Mouse (Mus musculus): ENCODE measurements around the gene Pcgf2.

Pcgf2 gene

GRCm38 (mm10) chr11:97642746-97643145, 57.6 kb downstream of the Pcgf2 start:
- POLR2A ChIA-PET, result interaction anchor here (0.6 to 7.6 kb wide), 29 partner anchors 8 to 153 kb away, joined by 3 to 221 read pairs (median 5); partner anchors contain the start of genes Epop (in 2 of the 4) and Mllt6 (in 1 of the 4)
- CTCF ChIA-PET, result interaction anchor here (0.5 to 6.3 kb wide), 22 partner anchors 9 to 166 kb away, joined by 3 to 174 read pairs (median 4); partner anchors contain the start of genes Psmb3 (in 2 of the 4) and Mllt6 (in 1 of the 4)

- POLR2A ChIA-PET, result interaction anchor here (0.5 to 7.6 kb wide), 31 partner anchors 9 to 184 kb away, joined by 3 to 221 read pairs (median 4); partner anchors contain the start of genes Epop (in 2 of the 4) and Mllt6 (in 1 of the 4)
- CTCF ChIA-PET, result interaction anchor here in 3 of 4 experiments (0.6 to 6.3 kb wide), 14 partner anchors 10 to 340 kb away, joined by 3 to 174 read pairs (median 3); partner anchors contain the start of gene Mllt6 (in 1 of the 3)
Measured at GRCm38 (mm10) chr11:97641668-97642067, 58.6 kb downstream of the Pcgf2 start.
